Mouse (Mus musculus) MEL (cell line): ENCODE measurements around the gene Tnfsfm13. TPM values are rescaled to one million over a fixed set of nuclear protein-coding genes. Genes with fewer than 3 reads are reported as not detected.

ENCODE experiments used
- DNase-seq: peaks from one replicate; pipeline ENCODE4 v3.0.0; 2011; ENCODE audit warnings: low read depth, low spot score
- H3K27ac ChIP-seq: 2 replicates; pipeline ENCODE4 v1.5.1; 2012; ENCODE audit warnings: low read depth, mild to moderate bottlenecking, control low read depth, low read length, moderate library complexity; ENCODE audit not compliant: control insufficient read depth
- H3K27me3 ChIP-seq, 2 experiments: fragments of 150-350 bp in 1 of 2; sonication (generic) in 1 of 2; 2 replicates each; pipeline ENCODE4 v1.6.1; 2012; ENCODE audit warnings: low read length in 2 of 2, mild to moderate bottlenecking in 2 of 2, improper control_type of control experiment in 1 of 2, moderate library complexity in 1 of 2; ENCODE audit not compliant: insufficient read depth in 2 of 2, control insufficient read depth in 1 of 2
- H3K36me3 ChIP-seq, 2 experiments: 2 replicates each; pipeline ENCODE4 v1.6.1; 2012 to 2014; ENCODE audit warnings: low read length in 2 of 2, improper control_type of control experiment in 1 of 2, inconsistent platforms in 1 of 2, mild to moderate bottlenecking in 1 of 2; ENCODE audit not compliant: insufficient read depth in 2 of 2, control insufficient read depth in 1 of 2
- H3K4me1 ChIP-seq, 2 experiments: fragments of 150-350 bp in 1 of 2; sonication (generic) in 1 of 2; 2 replicates each; pipeline ENCODE4 v1.6.1; 2012; ENCODE audit warnings: low read length in 2 of 2, improper control_type of control experiment in 1 of 2, mild to moderate bottlenecking in 1 of 2; ENCODE audit not compliant: insufficient read depth in 2 of 2, control insufficient read depth in 1 of 2
- H3K4me3 ChIP-seq, 2 experiments: fragments of 150-350 bp in 1 of 2; sonication (generic) in 1 of 2; 2 replicates each; pipeline ENCODE4 v1.5.1; 2012; ENCODE audit warnings: low read depth in 2 of 2, low read length in 2 of 2, mild to moderate bottlenecking in 2 of 2, moderate library complexity in 2 of 2, control low read depth in 1 of 2, improper control_type of control experiment in 1 of 2; ENCODE audit not compliant: control insufficient read depth in 1 of 2, insufficient read depth in 1 of 2
- H3K79me2 ChIP-seq: 2 replicates; pipeline ENCODE4 v1.6.1; 2012; ENCODE audit warnings: mild to moderate bottlenecking, low read length, moderate library complexity; ENCODE audit not compliant: control insufficient read depth, poor library complexity, insufficient read depth
- H3K9ac ChIP-seq: 2 replicates; pipeline ENCODE4 v1.6.1; 2012; ENCODE audit warnings: low read depth, mild to moderate bottlenecking, control low read depth, low read length, moderate library complexity; ENCODE audit not compliant: control insufficient read depth, poor library complexity, severe bottlenecking
- H3K9me3 ChIP-seq: fragments of 150-350 bp; sonication (generic); replicated peaks from 2 replicates; pipeline ENCODE4 v1.6.1; 2012; ENCODE audit warnings: mild to moderate bottlenecking, low read length, improper control_type of control experiment, moderate library complexity; ENCODE audit not compliant: insufficient read depth
- BHLHE40 ChIP-seq: IDR thresholded peaks from 2 replicates; pipeline ENCODE4 v1.6.1; 2012; ENCODE audit warnings: low read depth, mild to moderate bottlenecking, inconsistent platforms, low read length, improper control_type of control experiment, borderline replicate concordance
- CHD1 ChIP-seq: IDR thresholded peaks from 2 replicates; pipeline ENCODE4 v1.6.1; 2012; ENCODE audit warnings: low read depth, mild to moderate bottlenecking, inconsistent platforms, low read length, improper control_type of control experiment
- CTCF ChIP-seq, 3 experiments: IDR thresholded peaks in 2 of 3; conservative IDR thresholded peaks in 1 of 3; 2 replicates each; pipeline ENCODE4 v1.5.1; 2011 to 2012; ENCODE audit warnings: low read length in 3 of 3, low read depth in 2 of 3, mild to moderate bottlenecking in 2 of 3, improper control_type of control experiment in 1 of 3, inconsistent platforms in 1 of 3, mixed read lengths in 1 of 3, moderate library complexity in 1 of 3; ENCODE audit not compliant: control insufficient read depth in 1 of 3, insufficient read depth in 1 of 3, poor library complexity in 1 of 3, severe bottlenecking in 1 of 3
- E2F4 ChIP-seq: IDR thresholded peaks from 2 replicates; pipeline ENCODE4 v1.6.1; 2011; ENCODE audit warnings: low read depth, low read length, improper control_type of control experiment, borderline replicate concordance
- ETS1 ChIP-seq: IDR thresholded peaks from 2 replicates; pipeline ENCODE4 v1.6.1; 2012; ENCODE audit warnings: low read depth, mild to moderate bottlenecking, inconsistent platforms, low read length, improper control_type of control experiment, moderate library complexity
- GATA1 ChIP-seq: IDR thresholded peaks from 2 replicates; pipeline ENCODE4 v1.6.1; 2011; ENCODE audit warnings: low read depth, low read length, improper control_type of control experiment
- MAZ ChIP-seq: IDR thresholded peaks from 2 replicates; pipeline ENCODE4 v1.6.1; 2012; ENCODE audit warnings: low read depth, mild to moderate bottlenecking, inconsistent platforms, low read length, improper control_type of control experiment
- MXI1 ChIP-seq: IDR thresholded peaks from 2 replicates; pipeline ENCODE4 v1.6.1; 2011; ENCODE audit warnings: mild to moderate bottlenecking, low read depth, low read length, improper control_type of control experiment
- MYB ChIP-seq: IDR thresholded peaks from 2 replicates; pipeline ENCODE4 v1.6.1; 2011; ENCODE audit warnings: mild to moderate bottlenecking, low read depth, low read length, improper control_type of control experiment
- NRF1 ChIP-seq: IDR thresholded peaks from 2 replicates; pipeline ENCODE4 v1.6.1; 2014; ENCODE audit warnings: low read depth, mild to moderate bottlenecking, inconsistent platforms, low read length, improper control_type of control experiment, moderate library complexity; ENCODE audit not compliant: poor library complexity, insufficient read depth, severe bottlenecking
- POLR2A ChIP-seq, 2 experiments: IDR thresholded peaks; 2 replicates each; pipeline ENCODE4 v1.6.1; 2011 to 2012; ENCODE audit warnings: low read length in 2 of 2, mild to moderate bottlenecking in 2 of 2, control low read depth in 1 of 2, improper control_type of control experiment in 1 of 2, low read depth in 1 of 2, moderate library complexity in 1 of 2; ENCODE audit not compliant: control insufficient read depth in 1 of 2, insufficient read depth in 1 of 2, poor library complexity in 1 of 2
- POLR2AphosphoS2 ChIP-seq: IDR thresholded peaks from 2 replicates; pipeline ENCODE4 v1.6.1; 2011; ENCODE audit warnings: low read length, improper control_type of control experiment
- POLR2AphosphoS5 ChIP-seq: IDR thresholded peaks from 2 replicates; pipeline ENCODE4 v1.6.1; 2012; ENCODE audit warnings: low read depth, borderline replicate concordance, mild to moderate bottlenecking, inconsistent platforms, low read length, moderate library complexity, mixed read lengths
- RAD21 ChIP-seq: IDR thresholded peaks from 2 replicates; pipeline ENCODE4 v1.6.1; 2011; ENCODE audit warnings: mild to moderate bottlenecking, low read depth, low read length, improper control_type of control experiment
- RCOR1 ChIP-seq: IDR thresholded peaks from 2 replicates; pipeline ENCODE4 v1.6.1; 2012; ENCODE audit warnings: low read depth, mild to moderate bottlenecking, inconsistent platforms, low read length, improper control_type of control experiment
- SIN3A ChIP-seq: IDR thresholded peaks from 2 replicates; pipeline ENCODE4 v1.6.1; 2012; ENCODE audit warnings: low read length, improper control_type of control experiment, inconsistent platforms
- SMC3 ChIP-seq: IDR thresholded peaks from 2 replicates; pipeline ENCODE4 v1.6.1; 2011; ENCODE audit warnings: low read depth, low read length, improper control_type of control experiment
- TBP ChIP-seq: IDR thresholded peaks from 2 replicates; pipeline ENCODE4 v1.8.0; 2011; ENCODE audit warnings: low read depth, low read length, improper control_type of control experiment
- TCF12 ChIP-seq: IDR thresholded peaks from 2 replicates; pipeline ENCODE4 v1.6.1; 2014; ENCODE audit warnings: low read depth, mild to moderate bottlenecking, inconsistent platforms, low read length, improper control_type of control experiment, moderate library complexity
- UBTF ChIP-seq: IDR thresholded peaks from 2 replicates; pipeline ENCODE4 v1.6.1; 2012; ENCODE audit warnings: low read depth, mild to moderate bottlenecking, inconsistent platforms, low read length, improper control_type of control experiment, moderate library complexity, borderline replicate concordance; ENCODE audit not compliant: insufficient read depth
- ZC3H11A ChIP-seq: IDR thresholded peaks from 2 replicates; pipeline ENCODE4 v1.6.1; 2012; ENCODE audit warnings: low read depth, mild to moderate bottlenecking, inconsistent platforms, low read length, improper control_type of control experiment
- ZNF384 ChIP-seq: IDR thresholded peaks from 2 replicates; pipeline ENCODE4 v1.6.1; 2012; ENCODE audit warnings: low read depth, mild to moderate bottlenecking, inconsistent platforms, low read length, improper control_type of control experiment
- polyA plus RNA-seq, 2 experiments: library from polyadenylated mRNA; stranded (reverse) in 1 of 2; unstranded in 1 of 2; fragments of >175 nt in 1 of 2; fragments of >200 nt in 1 of 2; gene quantifications; 2 replicates each; pipeline versions ENCODE4 v1.2.1 to v1.2.4; 2012; ENCODE audit warnings: low replicate concordance in 2 of 2, low read depth in 1 of 2; ENCODE audit not compliant: insufficient read length in 2 of 2, insufficient read depth in 1 of 2, missing spikeins in 1 of 2
- total RNA-seq: library from RNA; depleted of rRNA; stranded (reverse); fragments of 300-350 nt; gene quantifications from 2 replicates; pipeline ENCODE4 v1.2.3, GENCODE M21; 2012

Tnfsfm13 gene
- total and polyA plus RNA-seq, 3 experiments: not detected

- DNase-seq: peak; percentile 52
- H3K27me3 ChIP-seq: no peaks in the 10 kb centered on the region
- H3K4me3 ChIP-seq: no peak within 1 kb of the TSS
- no peaks in the 10 kb centered on the region for H3K9me3 ChIP-seq
- H3K27ac ChIP-seq: no peak within 1 kb of the TSS
- no peak for TF ChIP-seq SIN3A
- no peak for TF ChIP-seq NRF1
- TF ChIP-seq TCF12: no peak
- TF ChIP-seq CHD1: no peak
- TF ChIP-seq BHLHE40: no peak
- no peak for TF ChIP-seq E2F4
- no peak for TF ChIP-seq ETS1
- TF ChIP-seq RAD21: no peak
- no peak for TF ChIP-seq POLR2A (IDR thresholded peaks at IDR 0.05; ENCODE audit: control insufficient read depth in 1 of 2, insufficient read depth in 1 of 2, low read depth in 1 of 2, low read length in 2 of 2, poor library complexity in 1 of 2)
- TF ChIP-seq RCOR1: no peak
- TF ChIP-seq MAZ: no peak
- no peak for TF ChIP-seq POLR2AphosphoS2
- no peak for TF ChIP-seq ZNF384
- TF ChIP-seq TBP: no peak
- no peak for TF ChIP-seq CTCF (IDR thresholded peaks at IDR 0.05 in 2 of 3, conservative IDR thresholded peaks at IDR 0.05 in 1 of 3; ENCODE audit: control insufficient read depth in 1 of 3, insufficient read depth in 1 of 3, low read depth in 2 of 3, low read length in 3 of 3, poor library complexity in 1 of 3, severe bottlenecking in 1 of 3)
- no peak for TF ChIP-seq MYB
- TF ChIP-seq, all 39 proteins: peak for 0
- peaks cover 0 to 7% of the 10 kb centered on the region in 2 experiments; a peak in 2 of 4 replicates for H3K36me3 ChIP-seq
- peaks cover 3 to 9% of the 10 kb centered on the region in 2 experiments; a peak in 3 of 4 replicates for H3K4me1 ChIP-seq
- H3K9ac ChIP-seq: peak within 1 kb of the TSS; percentile 9; the same call in 1 of the 2 replicates
- peaks cover 12% of the 10 kb centered on the region for H3K79me2 ChIP-seq
Observed at GRCm38 (mm10) chr11:69685526-69686148, 10.3 kb downstream of the Tnfsfm13 start, which contains the start of gene Tnfsf13. Gene Tnfsf13 (minus strand): TSS chr11:69685784.

- no peak overlapping the region for H3K9ac ChIP-seq
- H3K4me1 ChIP-seq: peaks cover 4 to 12% of the 10 kb centered on the region in 2 experiments; a peak in 3 of 4 replicates
- H3K36me3 ChIP-seq: peaks cover 0 to 11% of the 10 kb centered on the region in 2 experiments; a peak in 2 of 4 replicates
- no peaks in the 10 kb centered on the region for H3K27me3 ChIP-seq
- no peak for DNase-seq
- H3K4me3 ChIP-seq: no peak overlapping the region
- TF ChIP-seq BHLHE40 (no peak), UBTF (no peak), MXI1 (no peak), GATA1 (no peak), CTCF (IDR thresholded peaks at IDR 0.05 in 2 of 3, conservative IDR thresholded peaks at IDR 0.05 in 1 of 3; ENCODE audit: control insufficient read depth in 1 of 3, insufficient read depth in 1 of 3, low read depth in 2 of 3, low read length in 3 of 3, poor library complexity in 1 of 3, severe bottlenecking in 1 of 3) (no peak), ZC3H11A (no peak), SMC3 (no peak), POLR2AphosphoS5 (no peak)
- H3K27ac ChIP-seq: no peak overlapping the region
- no peaks in the 10 kb centered on the region for H3K9me3 ChIP-seq
- peaks cover 20% of the 10 kb centered on the region for H3K79me2 ChIP-seq
Observed at GRCm38 (mm10) chr11:69684936-69685335, 11.0 kb downstream of the Tnfsfm13 start.
